Mouse (Mus musculus) intestine, embryonic 16.5 days (tissue): ENCODE data around the gene Iqcg. TPM values are rescaled to one million over a fixed set of nuclear protein-coding genes. Genes with fewer than 3 reads are reported as not detected.

Experiments
- ATAC-seq: fragments of 200-750 bp; cut with Nextera tagmentation; 2 replicates; pipeline ENCODE4 v1.8.0; 2017; ENCODE audit warnings: moderate TSS enrichment, moderate library complexity
- H3K27ac ChIP-seq: fragments of 300-500 bp; sonication (generic); 2 replicates; pipeline ENCODE4 v1.5.1; 2014; ENCODE audit warnings: mild to moderate bottlenecking, low read length
- H3K27me3 ChIP-seq: fragments of 300-500 bp; sonication (generic); replicated peaks from 2 replicates; pipeline ENCODE4 v1.6.1; 2014; ENCODE audit warnings: low read length, control low read depth, mixed read lengths; ENCODE audit not compliant: control insufficient read depth, insufficient read depth
- H3K36me3 ChIP-seq: fragments of 300-500 bp; sonication (generic); 2 replicates; pipeline ENCODE4 v1.6.1; 2014; ENCODE audit warnings: low read length, control low read depth; ENCODE audit not compliant: control insufficient read depth, insufficient read depth
- H3K4me1 ChIP-seq: fragments of 300-500 bp; sonication (generic); 2 replicates; pipeline ENCODE4 v1.6.1; 2014; ENCODE audit warnings: low read length, control low read depth, mixed read lengths; ENCODE audit not compliant: control insufficient read depth, insufficient read depth
- H3K4me2 ChIP-seq: fragments of 300-500 bp; sonication (generic); 2 replicates; pipeline ENCODE4 v1.6.1; 2014; ENCODE audit warnings: low read depth, low read length, control low read depth
- H3K4me3 ChIP-seq: fragments of 300-500 bp; sonication (generic); 2 replicates; pipeline ENCODE4 v1.5.1; 2014; ENCODE audit warnings: mild to moderate bottlenecking, low read length
- H3K9ac ChIP-seq: fragments of 300-500 bp; sonication (generic); 2 replicates; pipeline ENCODE4 v1.6.1; 2014; ENCODE audit warnings: low read depth, low read length
- H3K9me3 ChIP-seq: fragments of 300-500 bp; sonication (generic); 2 replicates; pipeline ENCODE4 v1.6.1; 2016; ENCODE audit warnings: low read length, control low read depth; ENCODE audit not compliant: control insufficient read depth
- WGBS: fragments of 180-500 bp; shearing (Covaris S2); extraction: QIAGEN DNeasy Blood & Tissue Kit; methylation state at CpG from one replicate; pipeline ENCODE4 v1.1.7; 2014; 5-methylcytosine and 5-hydroxymethylcytosine counted together
- polyA plus RNA-seq: library from polyadenylated mRNA; unstranded; fragments of >200 nt; fragmentation: Nextera tagmentation; extraction: Ambion mirVana; gene quantifications from 2 replicates; pipeline ENCODE4 v1.2.1, GENCODE M21; 2015

Iqcg gene
- polyA plus RNA-seq, result 1.7 and 1.9 TPM in 2 replicates

DNA sequence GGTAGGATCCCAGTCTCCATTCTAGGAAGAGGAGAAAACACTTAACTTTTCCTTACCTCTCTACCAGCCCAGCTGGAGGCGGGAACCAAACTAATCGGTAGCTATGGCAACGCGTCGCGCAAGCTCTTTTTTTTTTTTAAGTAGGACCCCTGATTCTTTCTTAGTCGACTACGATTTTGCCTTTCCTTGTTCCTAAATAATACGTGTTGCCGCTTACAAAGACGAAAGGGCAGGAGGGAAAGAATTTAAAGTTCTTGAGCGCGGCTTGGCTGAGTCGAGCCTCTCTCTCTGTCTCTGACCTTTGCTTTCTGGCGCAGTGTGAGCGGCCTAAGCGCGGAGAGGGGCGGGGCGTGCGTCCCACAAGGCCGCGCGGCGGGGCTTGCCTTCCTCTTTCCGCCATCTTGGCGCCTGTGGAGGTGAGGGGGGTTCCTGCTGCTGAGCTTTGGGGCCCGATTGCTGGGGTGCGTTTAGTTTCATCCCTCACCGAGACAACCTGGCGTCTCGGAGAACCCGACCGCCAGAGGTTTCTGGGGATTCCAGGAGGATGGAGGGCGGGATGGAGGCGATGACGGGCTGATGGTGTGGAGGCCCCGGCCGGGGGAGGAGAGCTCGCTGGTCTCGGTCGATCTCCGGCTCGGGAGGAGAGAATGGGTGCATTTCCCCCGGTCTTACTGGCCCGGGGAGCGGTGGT is at the start of gene Iqcg, which contains the start of gene Rpl35a:
TSS of gene Iqcg (minus strand) at position 124 of the 691 bp plus-strand sequence.
TSS of gene Rpl35a (plus strand) at position 359 of the 691 bp plus-strand sequence.
- WGBS, result under 1% methylated on average over 47 of the region's 47 CpGs
- peak within 1 kb of the TSS; percentile 68 for H3K4me2 ChIP-seq

DNA sequence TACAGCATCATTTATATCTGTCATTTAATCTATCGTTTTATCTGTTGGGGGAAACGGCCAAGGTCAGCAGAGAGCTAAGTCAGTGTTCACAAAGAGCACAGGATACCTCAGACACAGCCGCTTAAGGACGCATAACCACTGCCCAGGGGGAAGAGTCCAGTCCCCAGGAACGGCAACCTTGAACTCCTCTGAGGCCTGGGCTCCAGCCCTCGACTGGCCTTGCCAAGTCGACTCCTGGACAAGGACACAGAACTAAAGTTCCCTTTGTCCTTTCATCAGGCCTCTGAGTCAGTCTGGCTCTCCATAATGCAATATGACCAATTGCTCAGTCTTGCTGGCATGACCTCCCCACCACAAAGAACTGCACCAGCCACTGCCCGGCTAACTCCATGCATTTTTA is 29.6 kb upstream of the Iqcg start:
- H3K9me3 ChIP-seq, result no peaks in the 10 kb centered on the region
- H3K4me2 ChIP-seq, result no peak overlapping the region
- WGBS, result 72% methylated on average over 8 of the region's 8 CpGs
- H3K4me1 ChIP-seq, result no peaks in the 10 kb centered on the region
- no peak overlapping the region for H3K27ac ChIP-seq
- ATAC-seq, result no peak
- no peaks in the 10 kb centered on the region for H3K27me3 ChIP-seq
- H3K4me3 ChIP-seq, result no peak overlapping the region
- 0 out of 2 replicates have a peak, but pooled peaks cover 4% of the 10 kb centered on the region for H3K36me3 ChIP-seq
- no peak overlapping the region for H3K9ac ChIP-seq

More for the DNA sequence above, at the start of gene Iqcg, which contains the start of gene Rpl35a:
- Histone ChIP-seq H3K36me3 (peaks cover 19% of the 10 kb centered on the region), H3K9ac (peak within 1 kb of the TSS; percentile 90), H3K4me1 (peaks cover 19% of the 10 kb centered on the region), H3K27ac (peak within 1 kb of the TSS; percentile 87), H3K4me3 (peak within 1 kb of the TSS; percentile 67), H3K9me3 (no peaks in the 10 kb centered on the region), H3K27me3 (no peaks in the 10 kb centered on the region)
- peak; percentile 92 for ATAC-seq

DNA sequence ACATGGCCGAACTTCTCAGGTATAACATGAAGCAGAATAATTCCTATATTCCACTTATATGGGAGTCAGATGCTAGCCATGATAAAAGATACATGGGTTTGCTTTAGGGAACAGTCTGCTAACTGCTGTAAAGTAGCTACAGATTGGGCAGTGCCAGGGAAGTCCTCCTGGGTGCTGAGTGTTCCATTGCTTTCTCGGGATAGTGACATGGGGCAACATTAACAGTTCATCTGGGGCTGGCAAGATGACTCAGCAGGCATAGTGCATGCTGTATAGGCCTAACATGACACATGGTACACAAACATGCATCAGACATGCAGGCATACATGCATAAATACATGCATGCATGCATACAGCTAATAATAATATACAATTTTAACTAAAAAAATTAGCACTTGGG is 28.0 kb upstream of the Iqcg start:
- H3K36me3 ChIP-seq, result 0 out of 2 replicates have a peak, but pooled peaks cover 4% of the 10 kb centered on the region
- H3K4me3 ChIP-seq, result no peak overlapping the region
- H3K4me1 ChIP-seq, result no peaks in the 10 kb centered on the region
- no peak overlapping the region for H3K4me2 ChIP-seq
- no peak for ATAC-seq
- H3K9ac ChIP-seq, result no peak overlapping the region
- WGBS, result 85% methylated on average over 2 of the region's 2 CpGs
- H3K9me3 ChIP-seq, result no peaks in the 10 kb centered on the region
- no peak overlapping the region for H3K27ac ChIP-seq
- H3K27me3 ChIP-seq, result no peaks in the 10 kb centered on the region

DNA sequence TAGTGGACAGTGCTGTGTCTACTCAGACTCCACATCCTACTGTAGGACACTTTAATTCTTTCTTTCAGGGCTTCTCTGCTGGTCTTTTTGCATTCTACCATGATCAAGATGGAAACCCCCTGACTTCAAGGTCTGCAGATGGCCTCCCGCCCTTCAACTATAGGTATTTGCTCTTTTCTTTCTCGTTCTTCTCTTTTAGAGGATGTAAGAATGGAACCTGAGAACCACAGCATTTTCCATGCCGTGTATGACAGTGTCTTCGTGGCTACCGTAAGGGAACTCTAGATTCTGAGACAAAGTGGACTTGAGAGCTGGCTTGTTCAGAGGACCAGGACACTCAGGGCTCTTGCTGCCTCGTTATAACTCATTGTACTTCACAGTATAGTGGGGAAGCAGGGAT is 26.9 kb upstream of the Iqcg start:
- no peak overlapping the region for H3K4me3 ChIP-seq
- no peak overlapping the region for H3K9ac ChIP-seq
- H3K9me3 ChIP-seq, result no peaks in the 10 kb centered on the region
- 87% methylated on average over 6 of the region's 6 CpGs for WGBS
- ATAC-seq, result no peak
- H3K27ac ChIP-seq, result no peak overlapping the region
- H3K27me3 ChIP-seq, result no peaks in the 10 kb centered on the region
- H3K4me1 ChIP-seq, result no peaks in the 10 kb centered on the region
- H3K4me2 ChIP-seq, result no peak overlapping the region
- 0 out of 2 replicates have a peak, but pooled peaks cover 4% of the 10 kb centered on the region for H3K36me3 ChIP-seq

DNA sequence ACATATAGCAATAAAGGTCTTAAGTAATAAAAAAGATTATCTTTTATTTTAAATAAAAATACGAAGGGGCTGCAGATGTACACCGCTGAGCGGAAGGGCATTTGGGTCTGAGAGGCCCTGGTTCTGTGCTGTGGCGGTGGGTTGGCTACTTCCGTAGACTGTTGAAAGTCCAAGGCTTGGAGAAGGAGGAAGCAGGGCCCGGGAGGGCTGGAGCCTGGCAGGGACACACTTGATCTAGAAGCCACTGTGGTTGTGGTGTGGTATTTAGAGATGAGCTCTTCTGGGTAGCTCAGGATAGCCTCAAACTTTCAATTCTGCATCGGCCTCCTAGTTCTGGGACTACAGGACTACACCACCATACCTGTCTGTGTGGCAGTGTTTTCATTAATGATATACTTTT is 24.0 kb upstream of the Iqcg start:
- Histone ChIP-seq H3K4me2 (no peak overlapping the region), H3K9me3 (no peaks in the 10 kb centered on the region), H3K36me3 (0 out of 2 replicates have a peak, but pooled peaks cover 4% of the 10 kb centered on the region), H3K27ac (no peak overlapping the region), H3K4me3 (no peak overlapping the region), H3K4me1 (no peaks in the 10 kb centered on the region), H3K9ac (no peak overlapping the region), H3K27me3 (no peaks in the 10 kb centered on the region)
- no peak for ATAC-seq
- 91% methylated on average over 7 of the region's 7 CpGs for WGBS

DNA sequence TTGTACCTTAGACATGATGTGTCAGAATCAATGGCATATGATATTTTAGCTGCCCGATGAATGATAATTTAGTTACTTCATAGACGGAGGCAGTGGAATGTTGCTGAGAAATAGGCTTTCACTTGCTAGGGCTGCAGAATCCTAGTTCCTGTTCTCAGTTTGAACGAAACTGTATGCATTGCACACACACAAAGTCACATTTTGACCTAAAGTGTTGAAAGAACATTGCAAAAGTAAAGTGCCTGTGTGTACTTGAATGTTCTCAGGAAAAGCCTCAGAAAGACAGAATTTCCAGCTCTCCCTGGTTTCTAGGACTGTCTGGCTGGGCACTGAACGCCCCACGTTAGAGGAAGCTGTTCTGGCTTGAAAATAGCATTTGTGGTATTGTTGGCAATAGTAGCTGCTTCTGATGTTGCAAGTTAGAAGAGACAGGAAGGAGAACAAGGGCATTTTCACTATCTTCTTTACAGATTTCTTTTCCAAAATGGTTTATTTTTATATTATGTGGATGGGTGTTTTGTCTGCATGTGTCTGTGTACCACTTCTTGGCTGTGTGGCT is 21.1 kb upstream of the Iqcg start:
- Histone ChIP-seq H3K4me3 (no peak overlapping the region), H3K9ac (no peak overlapping the region), H3K4me2 (no peak overlapping the region), H3K27me3 (no peaks in the 10 kb centered on the region), H3K4me1 (no peaks in the 10 kb centered on the region), H3K36me3 (no peaks in the 10 kb centered on the region; the same call in 1 of the 2 replicates), H3K9me3 (no peaks in the 10 kb centered on the region), H3K27ac (no peak overlapping the region)
- WGBS, result 86% methylated on average over 5 of the region's 5 CpGs
- no peak for ATAC-seq

DNA sequence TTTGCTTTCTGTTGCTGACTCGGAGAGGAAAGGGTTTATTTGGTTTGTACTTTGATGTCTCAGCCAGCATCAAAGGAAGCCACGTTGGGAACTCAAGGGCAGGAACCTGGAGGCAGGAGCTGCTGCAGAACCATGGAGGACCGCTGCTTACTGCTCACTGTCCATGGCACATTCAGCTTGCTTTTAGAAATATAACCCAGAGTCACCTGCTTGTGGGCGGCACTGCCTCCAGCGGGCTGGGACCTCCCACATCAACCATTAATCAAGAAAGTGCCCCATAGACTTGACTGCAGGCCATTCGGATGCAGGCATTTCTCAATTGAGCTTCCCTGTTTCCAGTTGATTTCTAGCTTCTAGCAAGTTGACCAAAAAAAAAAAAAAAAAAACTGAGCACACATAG is 20.1 kb upstream of the Iqcg start:
- 53% methylated on average over 6 of the region's 6 CpGs for WGBS
- ATAC-seq, result no peak

DNA sequence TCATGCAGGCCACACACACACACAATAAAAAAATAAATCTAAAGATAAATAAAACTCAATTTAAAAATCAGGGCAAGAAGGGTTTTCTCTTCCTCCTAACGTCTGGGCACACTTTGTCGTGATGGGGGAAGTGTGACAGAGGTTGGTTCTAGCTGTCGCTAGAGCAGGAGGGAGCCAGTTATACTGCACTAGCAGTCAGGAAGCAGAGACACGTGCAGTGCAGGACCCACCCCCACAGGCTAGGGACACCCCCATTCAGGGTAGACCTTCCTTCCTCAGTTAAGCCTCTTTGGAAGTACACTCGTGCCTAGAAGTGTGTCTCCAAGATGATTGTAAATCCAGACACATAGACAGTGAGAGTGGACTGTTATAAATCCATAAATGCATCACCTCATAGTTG is 18.9 kb upstream of the Iqcg start:
- H3K4me3 ChIP-seq, result no peak overlapping the region
- H3K9ac ChIP-seq, result no peak overlapping the region
- H3K36me3 ChIP-seq, result no peaks in the 10 kb centered on the region; the same call in 1 of the 2 replicates
- 75% methylated on average over 5 of the region's 5 CpGs for WGBS
- ATAC-seq, result no peak
- no peak overlapping the region for H3K27ac ChIP-seq
- no peaks in the 10 kb centered on the region for H3K27me3 ChIP-seq
- H3K4me2 ChIP-seq, result no peak overlapping the region
- H3K9me3 ChIP-seq, result no peaks in the 10 kb centered on the region
- H3K4me1 ChIP-seq, result no peaks in the 10 kb centered on the region

More for the DNA sequence above, 20.1 kb upstream of the Iqcg start:
- no peak overlapping the region for H3K27ac ChIP-seq
- no peaks in the 10 kb centered on the region for H3K4me1 ChIP-seq
- H3K4me2 ChIP-seq, result no peak overlapping the region
- no peaks in the 10 kb centered on the region for H3K27me3 ChIP-seq
- H3K9ac ChIP-seq, result no peak overlapping the region
- H3K9me3 ChIP-seq, result no peaks in the 10 kb centered on the region
- H3K4me3 ChIP-seq, result no peak overlapping the region
- no peaks in the 10 kb centered on the region; the same call in 1 of the 2 replicates for H3K36me3 ChIP-seq

DNA sequence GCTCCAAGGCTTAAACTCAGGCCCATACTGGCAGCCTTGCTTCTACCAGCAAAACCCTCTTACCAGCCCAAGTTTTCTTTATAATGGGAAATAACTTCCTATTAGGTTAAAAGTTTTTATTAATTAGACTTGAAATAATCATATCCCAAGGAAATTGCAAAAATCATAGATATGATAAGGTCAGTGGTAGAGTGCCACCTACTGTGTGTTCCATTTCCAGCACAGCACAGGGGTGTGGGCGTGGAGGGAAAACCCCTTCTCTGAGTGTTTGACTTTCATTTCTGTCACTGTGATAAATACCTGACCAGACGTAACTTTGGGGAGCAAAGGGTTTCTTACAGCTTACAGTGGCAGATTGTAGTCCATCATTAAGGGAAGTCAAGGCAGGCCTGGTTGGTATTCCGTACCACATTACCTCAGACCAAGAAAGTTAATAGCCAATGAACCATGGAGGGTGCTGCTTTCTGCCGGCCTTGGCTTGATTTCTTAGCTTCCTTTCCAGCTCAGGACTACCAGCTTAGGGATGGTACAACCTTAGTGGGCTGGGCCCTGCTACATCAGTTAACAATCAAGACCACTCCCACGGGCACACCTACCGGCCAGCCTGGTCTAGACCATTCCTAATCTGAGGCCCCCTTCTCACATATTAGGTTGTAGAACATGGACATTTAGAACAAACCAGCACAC is 17.0 kb upstream of the Iqcg start:
- no peak for ATAC-seq

More for the DNA sequence above, 17.0 kb upstream of the Iqcg start:
- Histone ChIP-seq H3K36me3 (no peaks in the 10 kb centered on the region; the same call in 1 of the 2 replicates), H3K27me3 (no peaks in the 10 kb centered on the region), H3K9ac (no peak overlapping the region), H3K4me1 (no peaks in the 10 kb centered on the region), H3K4me2 (no peak overlapping the region), H3K27ac (no peak overlapping the region), H3K9me3 (no peaks in the 10 kb centered on the region), H3K4me3 (no peak overlapping the region)
- 81% methylated on average over 6 of the region's 6 CpGs for WGBS
